In the genomic region with DNA sequence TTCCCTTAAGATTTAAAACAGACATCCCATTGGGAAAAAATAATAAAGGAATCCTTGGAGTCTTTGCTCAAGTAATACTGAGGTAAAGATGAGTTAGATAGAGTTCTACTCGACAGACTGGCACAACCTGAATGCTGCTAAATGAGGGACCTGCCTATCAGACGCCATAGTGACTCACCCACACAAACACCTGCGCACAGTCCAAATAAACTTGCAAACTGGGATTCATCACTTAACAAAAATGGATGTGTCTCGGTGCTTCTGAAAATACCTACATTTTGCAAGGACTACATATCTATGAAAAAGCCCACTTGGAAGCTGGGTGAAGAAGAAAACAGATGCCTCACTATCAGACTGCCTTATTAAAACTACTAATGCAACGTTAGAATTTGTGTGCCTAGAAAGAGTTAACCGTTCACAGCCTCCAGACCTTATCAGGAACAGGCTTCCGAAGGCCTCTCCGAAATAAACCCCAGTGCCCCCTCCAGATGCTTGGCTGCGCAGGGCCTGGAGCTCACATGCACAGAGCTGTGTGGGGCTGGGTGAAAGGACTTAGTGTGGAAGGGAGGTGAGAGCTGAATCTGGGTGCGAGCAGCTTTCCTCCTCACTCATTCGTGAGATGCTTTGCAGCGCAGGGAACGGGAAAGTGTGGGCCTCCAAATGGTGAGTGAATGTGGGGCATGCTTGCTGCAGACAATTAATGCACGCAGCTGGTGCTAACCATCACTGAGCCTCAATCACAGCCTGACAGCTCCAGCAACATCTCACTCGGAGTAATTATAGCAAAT, we compare ENCODE assay signal across 9 mouse cellular contexts.
DNase-seq lines count a peak whose midpoint lies in the region; ATAC-seq and TF ChIP-seq lines count a peak whose summit lies in the region.
"Had no signal": no experiment of that assay in that cellular context is flagged by ENCODE, and none has a peak within 500 bp of the region (broad histone marks: within the 10 kb centered on the region; RNA-seq: fewer than 3 reads in every experiment).

No protein-coding gene starts in this region.

- 0 out of 2 replicates have a peak, but pooled peaks cover 3% of the 10 kb centered on the region for H3K4me1 ChIP-seq in neural tube, embryonic 11.5 days (ENCODE audit: control insufficient read depth, insufficient read depth, low read length)
- H3K4me1 ChIP-seq in midbrain, embryonic 11.5 days (ENCODE audit: control insufficient read depth, insufficient read depth, low read length) = no peaks in the 10 kb centered on the region; the same call in 1 of the 2 replicates
- no peaks in the 10 kb centered on the region; the same call in 1 of the 2 replicates for H3K4me1 ChIP-seq in stomach, postnatal 0 days (replicated peaks; ENCODE audit: control insufficient read depth, insufficient read depth)

- no peaks in the 10 kb centered on the region for H3K27me3 ChIP-seq in neural tube, embryonic 11.5 days (ENCODE audit: control insufficient read depth, insufficient read depth, low read length)
- H3K27me3 ChIP-seq in midbrain, embryonic 11.5 days (ENCODE audit: control insufficient read depth, insufficient read depth, low read length) = no peaks in the 10 kb centered on the region
- no peaks in the 10 kb centered on the region for H3K27me3 ChIP-seq in stomach, postnatal 0 days (ENCODE audit: control insufficient read depth, insufficient read depth, low read length)

- no peaks in the 10 kb centered on the region for H3K9me3 ChIP-seq in neural tube, embryonic 11.5 days (ENCODE audit: control insufficient read depth, low read length)
- no peaks in the 10 kb centered on the region for H3K9me3 ChIP-seq in midbrain, embryonic 11.5 days (ENCODE audit: control insufficient read depth, low read length)
- H3K9me3 ChIP-seq in stomach, postnatal 0 days (ENCODE audit: control insufficient read depth, low read length) = no peaks in the 10 kb centered on the region

- TF ChIP-seq EP300 in stomach, postnatal 0 days (optimal IDR thresholded peaks at IDR 0.05) = no peak

- peak; percentile 40 for DNase-seq in embryo, embryonic 11 days
- DNase-seq in embryo, embryonic 10 days (ENCODE audit: low spot score) = no peak
- peak; percentile 31 for DNase-seq in neural tube, embryonic 11.5 days (ENCODE audit: low spot score)
- no peak for DNase-seq in neural tube, embryonic 10.5 days (ENCODE audit: extremely low spot score, low spot score)
- DNase-seq in midbrain, embryonic 11.5 days (ENCODE audit: low spot score, missing footprints) = peak; percentile 79
- DNase-seq in stomach, postnatal 0 days (ENCODE audit: low spot score) = no peak
- no peak for DNase-seq in cerebellum, postnatal 4 days (ENCODE audit: low spot score in 2 of 2)
- no peak for DNase-seq in lung, postnatal 36 days
- DNase-seq: cerebellum, adult 18-20 months had no signal

- H3K4me2 ChIP-seq in neural tube, embryonic 11.5 days (ENCODE audit: low read depth) = no peak overlapping the region
- no peak overlapping the region for H3K4me2 ChIP-seq in midbrain, embryonic 11.5 days
- H3K4me2 ChIP-seq in stomach, postnatal 0 days (replicated peaks; ENCODE audit: low read depth) = no peak overlapping the region

- ATAC-seq in neural tube, embryonic 11.5 days (ENCODE audit: insufficient read depth, low FRiP score, low TSS enrichment) = no peak
- ATAC-seq in midbrain, embryonic 11.5 days (ENCODE audit: low FRiP score) = no peak
- ATAC-seq in stomach, postnatal 0 days (ENCODE audit: low FRiP score, low TSS enrichment) = no peak

- no peak overlapping the region; the same call in 1 of the 2 replicates for H3K9ac ChIP-seq in neural tube, embryonic 11.5 days (ENCODE audit: low read length)
- no peak overlapping the region for H3K9ac ChIP-seq in midbrain, embryonic 11.5 days (ENCODE audit: low read length)
- no peak overlapping the region for H3K9ac ChIP-seq in stomach, postnatal 0 days (ENCODE audit: low read length)

- no peak overlapping the region for H3K4me3 ChIP-seq in neural tube, embryonic 11.5 days (ENCODE audit: low read depth, low read length)
- no peak overlapping the region for H3K4me3 ChIP-seq in midbrain, embryonic 11.5 days (ENCODE audit: low read depth, low read length)
- H3K4me3 ChIP-seq in stomach, postnatal 0 days (ENCODE audit: low read depth, low read length) = no peak overlapping the region

- no peak for TF ChIP-seq CTCF in stomach, postnatal 0 days (IDR thresholded peaks at IDR 0.05; ENCODE audit: low read depth)

- H3K27ac ChIP-seq in neural tube, embryonic 11.5 days (ENCODE audit: low read depth, low read length) = no peak overlapping the region
- no peak overlapping the region for H3K27ac ChIP-seq in midbrain, embryonic 11.5 days (ENCODE audit: low read depth, low read length)
- peak overlapping the region; percentile 61; the same call in 1 of the 2 replicates for H3K27ac ChIP-seq in stomach, postnatal 0 days (replicated peaks)

- 56% methylated on average over 15 of the region's 15 CpGs for WGBS in neural tube, embryonic 11.5 days
- WGBS in midbrain, embryonic 11.5 days = 70% methylated on average over 15 of the region's 15 CpGs
- WGBS in stomach, postnatal 0 days = 41% methylated on average over 15 of the region's 15 CpGs

- no peaks in the 10 kb centered on the region for H3K36me3 ChIP-seq in neural tube, embryonic 11.5 days (ENCODE audit: control insufficient read depth, insufficient read depth, low read length)
- no peaks in the 10 kb centered on the region for H3K36me3 ChIP-seq in midbrain, embryonic 11.5 days (ENCODE audit: control insufficient read depth, insufficient read depth, low read length)
- H3K36me3 ChIP-seq in stomach, postnatal 0 days (ENCODE audit: control insufficient read depth, insufficient read depth, low read length) = no peaks in the 10 kb centered on the region

Comparison
In these comparisons a context has a peak if more than half of its experiments do, and no peak if none do; other contexts are left out.
1. DNase-seq: peak in embryo, embryonic 11 days (single experiment), neural tube, embryonic 11.5 days (single experiment) and midbrain, embryonic 11.5 days (single experiment); none in embryo, embryonic 10 days (single experiment), neural tube, embryonic 10.5 days (single experiment), stomach, postnatal 0 days (single experiment), cerebellum, postnatal 4 days (0 of 2) and lung, postnatal 36 days (single experiment).